Mouse (Mus musculus): Measurements from ENCODE around the gene Sept11.

DNA sequence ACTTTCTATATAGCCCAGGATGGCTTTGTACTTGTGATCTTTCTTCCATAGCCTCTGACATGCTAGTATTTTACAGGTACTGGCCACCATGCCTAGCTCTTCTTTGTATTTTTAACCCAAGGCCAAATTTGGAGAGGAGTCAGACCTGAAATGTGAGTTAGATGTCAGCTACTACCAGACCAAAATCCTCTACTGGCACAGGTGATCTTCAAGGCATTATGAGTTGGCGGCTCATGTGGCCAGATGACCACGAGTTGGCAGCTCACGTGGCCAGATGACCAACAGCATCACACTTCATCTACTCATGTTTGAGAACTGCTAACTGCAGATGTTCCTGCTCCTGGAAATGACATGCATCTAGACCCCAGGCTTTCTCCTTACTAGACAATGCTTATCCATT is 125.1 kb downstream of the Sept11 start:
- TF ChIP-seq CTCF (conservative IDR thresholded peaks at IDR 0.05 in 1 of 2, IDR thresholded peaks at IDR 0.05 in 1 of 2; ENCODE audit: low read depth in 2 of 2, low read length in 2 of 2) (no peak), MYC (IDR thresholded peaks at IDR 0.05; ENCODE audit: low read depth, low read length) (no peak), SMC3 (IDR thresholded peaks at IDR 0.05; ENCODE audit: low read depth, low read length) (no peak), EP300 (IDR thresholded peaks at IDR 0.05; ENCODE audit: low read length) (no peak), ELF1 (IDR thresholded peaks at IDR 0.05; ENCODE audit: low read depth, low read length) (no peak), POLR2A (IDR thresholded peaks at IDR 0.05; ENCODE audit: low read depth, low read length) (no peak), MAX (IDR thresholded peaks at IDR 0.05; ENCODE audit: low read length) (no peak), POLR2AphosphoS2 (IDR thresholded peaks at IDR 0.05; ENCODE audit: low read depth, low read length) (no peak)

Measured in CH12.LX (cell line).